Mouse (Mus musculus) cerebellum, postnatal 14 days (tissue): ENCODE results near the gene Wasf1.

Experiments used
- DNase-seq, 2 experiments: peaks; one replicate each; pipeline ENCODE4 v3.0.0; 2021; ENCODE audit warnings: mixed read lengths in 2 of 2

The Wasf1 gene

GRCm38 (mm10) chr10:40984600-40984999 is 101.3 kb downstream of the Wasf1 start:
- DNase-seq = peak in 1 of 2 experiments; percentile 11

GRCm38 (mm10) chr10:40985350-40985749 is 102.1 kb downstream of the Wasf1 start:
- peak; percentile 38 to 61 for DNase-seq
